Mouse (Mus musculus) neural tube, embryonic 13.5 days (tissue): ENCODE data around the gene AW209491. TPM values are rescaled to one million over a fixed set of nuclear protein-coding genes. Genes with fewer than 3 reads are reported as not detected.

Experiments used
- polyA plus RNA-seq: library from polyadenylated mRNA; unstranded; fragments of >200 nt; fragmentation: Nextera tagmentation; extraction: Ambion mirVana; gene quantifications from 2 replicates; pipeline ENCODE4 v1.2.1, GENCODE M21; 2015

Gene AW209491
- polyA plus RNA-seq, 1 experiment from 2014 or later, result 38.3 TPM

Other genes starting within 250 kb of the AW209491 start
- 30.6 and 34.8 TPM in 2 replicates for gene Hecw1, start 106.9 kb upstream of the AW209491 start, polyA plus RNA-seq
- gene Mrpl32, start 17.0 kb upstream of the AW209491 start, polyA plus RNA-seq, result 135 and 146 TPM in 2 replicates
- 199 and 202 TPM in 2 replicates for gene Psma2, start 16.9 kb upstream of the AW209491 start, polyA plus RNA-seq